Mouse (Mus musculus) CH12.LX (cell line): Measurements from ENCODE around the gene Ap1g1.

Experiments
- EP300 ChIP-seq: IDR thresholded peaks from 2 replicates; pipeline ENCODE4 v1.6.1; 2011; ENCODE audit warnings: low read length, improper control_type of control experiment
- MAFK ChIP-seq: IDR thresholded peaks from 2 replicates; pipeline ENCODE4 v1.6.1; 2011; ENCODE audit warnings: low read length, improper control_type of control experiment; ENCODE audit not compliant: insufficient replicate concordance

- TF ChIP-seq EP300 (no peak), MAFK (no peak)
Measured at GRCm38 (mm10) chr8:109798721-109799120, 20.4 kb downstream of the Ap1g1 start.
